Mouse (Mus musculus): ENCODE results near the gene Fbxo2. TPM values are rescaled to one million over a fixed set of nuclear protein-coding genes. Genes with fewer than 3 reads are reported as not detected.
"Not testable (repeated sequence)": the region's sequence is repeated elsewhere in the genome, so short reads cannot be mapped to it uniquely, and the experiment has no call there.

Gene Fbxo2
- 5.3 and 7.1 TPM in 2 replicates for polyA plus RNA-seq (2015; fragmentation: Nextera tagmentation; extraction: Ambion mirVana)

DNA sequence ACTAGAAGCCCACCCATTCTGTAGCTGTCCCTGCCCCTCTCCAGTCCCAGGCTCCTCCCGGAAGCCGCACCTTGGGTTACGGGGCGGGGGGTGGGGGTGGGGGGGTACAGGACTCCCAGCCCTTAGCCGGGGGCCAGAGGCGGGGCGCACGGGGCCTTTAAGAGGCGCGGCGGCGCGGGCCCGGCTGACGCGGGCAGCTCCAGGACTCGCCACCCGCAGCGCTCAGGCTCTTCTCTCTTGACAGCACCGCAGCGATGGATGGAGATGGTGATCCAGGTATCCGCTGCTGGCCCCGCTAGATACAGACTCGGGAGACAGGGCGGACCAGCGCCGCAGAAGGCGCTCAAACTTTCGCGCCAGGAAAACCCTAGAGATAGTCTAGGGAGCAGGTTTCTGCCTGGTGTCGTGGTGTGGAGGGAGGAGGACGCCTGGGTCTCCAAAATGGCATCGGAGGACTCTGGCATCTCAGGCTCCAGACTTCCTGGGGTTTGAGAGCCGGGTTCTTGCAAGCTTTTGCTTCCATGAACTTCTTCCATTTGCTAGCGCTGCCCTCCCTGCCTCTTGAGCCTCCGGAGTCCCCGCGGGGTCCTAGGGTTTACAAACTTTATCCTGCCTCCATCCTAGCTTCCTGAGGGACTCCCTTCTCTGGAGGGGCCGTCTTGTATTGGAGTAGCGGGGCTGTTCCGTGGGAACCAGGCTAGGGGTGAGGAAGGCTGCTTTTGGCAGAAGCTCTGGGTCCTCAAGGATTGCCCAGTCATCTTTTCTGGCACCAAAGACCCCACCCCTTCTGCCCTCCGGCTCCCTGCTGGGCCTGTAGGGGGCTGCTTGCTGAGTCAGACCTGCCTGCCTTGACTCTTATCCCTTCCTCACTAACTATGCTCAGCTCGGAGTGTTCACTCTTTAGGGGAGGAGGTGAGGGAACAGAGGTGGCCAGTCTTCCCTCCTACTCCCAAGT is at the start of gene Fbxo2, which contains the start of gene Fbxo44:
Fbxo2 (plus strand) TSS at position 186 of the 955 bp plus-strand sequence.
Fbxo44 (minus strand) TSS at position 47 of the 955 bp plus-strand sequence.
- Histone ChIP-seq H3K4me1 (replicated peaks) (peaks cover 59% of the 10 kb centered on the region), H3K9me3 (no peaks in the 10 kb centered on the region), H3K9ac (peak within 1 kb of the TSS; percentile 92), H3K4me2 (peak within 1 kb of the TSS; percentile 89), H3K4me3 (peak within 1 kb of the TSS; percentile 74), H3K27ac (peak within 1 kb of the TSS; percentile 94), H3K27me3 (peaks cover 55% of the 10 kb centered on the region), H3K36me3 (peaks cover 19% of the 10 kb centered on the region)
- ATAC-seq (ENCODE audit: low FRiP score): peak; percentile 18
- WGBS: 1% methylated on average over 40 of the region's 43 CpGs

DNA sequence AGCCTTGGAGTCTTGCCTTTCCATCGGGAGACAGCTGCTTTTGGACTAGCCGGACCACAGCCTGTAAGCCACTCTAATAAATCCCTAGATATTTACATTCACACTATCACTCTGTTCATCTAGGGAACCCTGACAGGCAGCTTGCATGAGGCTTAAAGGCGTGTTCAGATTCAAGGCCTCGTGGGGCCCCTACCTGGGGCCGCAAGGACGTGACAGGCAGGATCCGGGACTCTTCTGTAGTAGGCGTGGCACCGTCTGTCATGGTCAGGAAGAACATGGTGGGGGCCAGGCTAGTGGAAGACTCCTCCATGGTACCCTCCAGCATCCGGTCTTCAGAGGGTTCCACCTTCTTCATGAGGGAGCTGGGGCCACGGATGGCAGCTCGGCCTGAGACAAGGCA is 47.9 kb upstream of the Fbxo2 start:
- Histone ChIP-seq H3K27ac (no peak overlapping the region), H3K4me3 (no peak overlapping the region), H3K36me3 (peaks cover 62% of the 10 kb centered on the region), H3K4me2 (no peak overlapping the region), H3K9ac (no peak overlapping the region), H3K9me3 (0 out of 2 replicates have a peak, but pooled peaks cover 3% of the 10 kb centered on the region), H3K27me3 (no peaks in the 10 kb centered on the region), H3K4me1 (replicated peaks) (peaks cover 30% of the 10 kb centered on the region)
- WGBS: 87% methylated on average over 12 of the region's 12 CpGs
- no peak for ATAC-seq (ENCODE audit: low FRiP score)

DNA sequence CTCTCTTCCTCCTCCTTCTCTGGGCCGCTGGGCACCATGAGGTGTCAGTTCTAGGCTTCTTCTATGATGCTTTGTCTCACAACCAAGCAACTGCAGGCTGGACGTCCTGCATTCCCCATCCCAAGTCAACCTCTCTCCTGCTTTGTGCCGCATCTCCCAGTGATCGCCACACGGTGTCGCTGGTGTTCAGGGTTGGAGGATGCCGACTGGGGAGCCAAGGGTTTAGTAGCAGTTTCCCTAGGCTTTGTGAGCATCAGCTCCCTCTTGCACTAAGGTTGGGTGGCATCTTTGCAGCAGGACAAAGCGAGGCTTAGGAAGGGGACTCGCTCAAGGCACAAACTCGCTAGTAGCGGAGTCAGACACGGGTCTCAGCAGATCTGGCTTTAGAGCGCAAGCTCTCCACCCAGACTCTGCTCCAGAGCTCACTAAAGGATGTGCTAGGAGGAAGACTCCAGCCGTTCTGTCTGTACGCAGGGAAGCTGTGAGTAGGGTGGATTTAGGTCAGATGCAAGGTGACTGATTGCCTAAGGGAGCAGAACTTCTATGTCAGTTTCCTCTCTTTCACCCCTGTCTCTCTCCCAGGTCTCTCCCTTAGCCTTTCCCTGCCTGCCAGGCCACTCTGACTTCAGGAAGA is 45.5 kb upstream of the Fbxo2 start:
- H3K27me3 ChIP-seq: no peaks in the 10 kb centered on the region
- no peak overlapping the region for H3K4me3 ChIP-seq
- 5% methylated on average over 15 of the region's 15 CpGs for WGBS
- H3K4me2 ChIP-seq: peak overlapping the region; percentile 27; the same call in 1 of the 2 replicates
- H3K9me3 ChIP-seq: 0 out of 2 replicates have a peak, but pooled peaks cover 3% of the 10 kb centered on the region
- H3K36me3 ChIP-seq: peaks cover 39% of the 10 kb centered on the region
- peak overlapping the region; percentile 55 for H3K9ac ChIP-seq
- peak overlapping the region; percentile 83 for H3K27ac ChIP-seq
- ATAC-seq (ENCODE audit: low FRiP score): peak; percentile 72
- peaks cover 21% of the 10 kb centered on the region for H3K4me1 ChIP-seq (replicated peaks)

DNA sequence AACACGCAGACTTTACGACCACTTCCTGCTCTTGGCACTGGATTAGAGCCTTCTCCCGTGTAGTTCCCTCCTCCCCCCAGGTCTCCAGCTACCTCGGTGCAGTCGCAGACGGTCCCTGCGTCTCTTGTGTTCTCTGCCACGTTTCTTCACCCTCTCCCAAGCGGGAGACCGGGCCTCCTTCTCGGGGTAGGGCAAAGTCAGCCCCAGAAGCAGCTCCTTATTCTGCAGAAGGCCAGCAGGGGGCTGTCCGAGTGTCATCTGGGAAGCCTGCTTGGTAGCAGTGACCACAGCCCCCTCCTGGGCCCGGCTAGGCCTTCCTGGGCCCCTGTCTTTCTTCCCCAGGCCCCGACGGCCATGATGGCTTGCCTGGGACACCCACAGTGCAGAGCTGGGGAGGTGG is 45.0 kb upstream of the Fbxo2 start:
- Histone ChIP-seq H3K9me3 (0 out of 2 replicates have a peak, but pooled peaks cover 3% of the 10 kb centered on the region), H3K27me3 (no peaks in the 10 kb centered on the region), H3K4me1 (replicated peaks) (peaks cover 22% of the 10 kb centered on the region), H3K4me2 (0 out of 2 replicates have a peak overlapping the region, but pooled peaks have one; percentile 27), H3K36me3 (peaks cover 33% of the 10 kb centered on the region), H3K9ac (peak overlapping the region; percentile 55), H3K27ac (peak overlapping the region; percentile 83), H3K4me3 (no peak overlapping the region)
- peak; percentile 18; the same call in 1 of the 2 replicates for ATAC-seq (ENCODE audit: low FRiP score)
- WGBS: 7% methylated on average over 15 of the region's 15 CpGs

DNA sequence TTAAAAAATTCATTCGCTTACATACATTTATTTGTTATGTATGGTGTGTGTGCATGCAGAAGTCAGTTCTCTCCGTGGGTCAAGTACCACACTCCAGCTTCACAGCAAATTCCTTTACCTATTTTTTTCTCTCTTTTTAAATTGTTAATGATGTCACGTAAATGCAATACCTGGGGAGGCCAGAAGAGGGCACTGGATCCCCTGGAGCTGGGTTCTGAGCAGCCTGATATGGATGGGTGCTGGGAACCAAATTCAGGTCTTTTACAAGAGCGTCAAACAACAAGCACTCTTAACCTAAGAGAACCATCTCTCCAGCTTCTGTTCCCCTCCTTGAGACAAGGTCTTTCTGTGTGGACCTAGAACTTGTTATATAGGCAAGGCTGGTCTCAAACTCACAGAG is 43.8 kb upstream of the Fbxo2 start:
- Histone ChIP-seq H3K27ac (no peak overlapping the region), H3K4me3 (no peak overlapping the region), H3K4me2 (no peak overlapping the region), H3K4me1 (replicated peaks) (peaks cover 34% of the 10 kb centered on the region), H3K9ac (no peak overlapping the region), H3K27me3 (no peaks in the 10 kb centered on the region), H3K9me3 (0 out of 2 replicates have a peak, but pooled peaks cover 3% of the 10 kb centered on the region), H3K36me3 (peaks cover 27% of the 10 kb centered on the region)
- WGBS: 77% methylated on average over 4 of the region's 4 CpGs
- ATAC-seq (ENCODE audit: low FRiP score): no peak

DNA sequence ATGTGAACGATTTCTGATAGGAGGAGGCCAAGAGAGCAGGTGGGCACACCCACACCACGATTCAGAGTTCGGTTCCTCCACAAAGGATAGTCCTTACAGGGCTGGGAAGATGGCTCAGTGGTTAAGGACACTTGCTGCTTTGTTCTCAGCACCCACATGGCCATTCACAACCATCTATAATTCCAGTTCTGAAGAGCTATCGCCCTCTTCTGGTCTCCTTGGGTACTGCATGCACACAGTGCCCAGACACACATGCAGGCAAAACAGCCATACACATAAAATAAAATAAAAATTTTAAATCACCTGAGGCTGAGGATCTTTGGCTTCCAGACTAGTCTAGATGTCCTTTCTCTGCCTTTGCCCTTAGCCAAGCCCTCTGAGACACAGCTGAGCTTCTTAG is 43.0 kb upstream of the Fbxo2 start:
- no peak overlapping the region for H3K27ac ChIP-seq
- no peak for ATAC-seq (ENCODE audit: low FRiP score)
- no peaks in the 10 kb centered on the region for H3K27me3 ChIP-seq
- H3K36me3 ChIP-seq: peaks cover 21% of the 10 kb centered on the region
- no peak overlapping the region for H3K4me2 ChIP-seq
- 78% methylated on average over 4 of the region's 4 CpGs for WGBS
- H3K4me1 ChIP-seq (replicated peaks): peaks cover 42% of the 10 kb centered on the region
- H3K4me3 ChIP-seq: no peak overlapping the region
- no peak overlapping the region for H3K9ac ChIP-seq
- 0 out of 2 replicates have a peak, but pooled peaks cover 3% of the 10 kb centered on the region for H3K9me3 ChIP-seq

DNA sequence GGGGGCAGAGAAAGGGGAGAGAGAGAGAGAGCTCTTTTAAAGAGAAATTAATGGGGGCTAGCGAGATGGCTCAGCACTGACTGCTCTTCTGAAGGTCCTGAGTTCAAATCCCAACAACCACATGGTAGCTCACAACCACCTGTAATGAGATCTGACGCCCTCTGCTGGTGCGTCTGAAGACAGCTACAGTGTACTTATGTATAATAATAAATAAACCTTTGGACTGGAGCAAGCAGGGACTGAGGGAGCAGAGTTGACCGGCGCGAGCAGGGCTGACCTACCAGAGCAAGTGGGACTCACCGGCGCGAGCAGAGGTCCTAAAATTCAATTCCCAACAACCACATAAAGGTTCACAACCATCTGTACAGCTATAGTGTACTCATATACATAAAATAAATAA is 40.8 kb upstream of the Fbxo2 start:
- H3K4me3 ChIP-seq; H3K27ac ChIP-seq; H3K27me3 ChIP-seq; H3K9me3 ChIP-seq; H3K36me3 ChIP-seq; H3K9ac ChIP-seq; H3K4me2 ChIP-seq; ATAC-seq (ENCODE audit: low FRiP score): not testable (repeated sequence)
- peaks cover 62% of the 10 kb centered on the region for H3K4me1 ChIP-seq (replicated peaks)
- WGBS: 88% methylated on average over 9 of the region's 9 CpGs

DNA sequence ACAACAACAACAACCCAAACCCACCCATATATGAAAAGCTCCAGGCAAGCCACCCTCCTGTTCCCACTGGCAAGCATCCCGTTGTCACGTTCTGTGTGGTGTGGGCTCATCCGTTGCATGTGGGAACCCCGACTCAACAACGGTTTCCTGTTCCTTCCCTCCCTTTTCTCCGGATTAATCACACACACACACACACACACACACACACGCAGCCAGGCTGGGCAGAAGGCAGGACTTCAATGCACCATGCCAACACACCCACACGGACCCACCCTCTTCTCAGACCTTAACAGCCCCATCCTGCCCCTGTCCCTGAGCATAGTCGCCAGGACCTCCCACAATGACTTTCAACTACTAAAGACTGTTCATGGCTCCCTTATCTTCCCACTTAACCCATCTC is 39.9 kb upstream of the Fbxo2 start:
- Histone ChIP-seq H3K4me2 (no peak overlapping the region), H3K27me3 (no peaks in the 10 kb centered on the region), H3K9me3 (0 out of 2 replicates have a peak, but pooled peaks cover 3% of the 10 kb centered on the region), H3K4me1 (replicated peaks) (peaks cover 64% of the 10 kb centered on the region), H3K4me3 (no peak overlapping the region), H3K36me3 (peaks cover 3% of the 10 kb centered on the region), H3K27ac (peak overlapping the region; percentile 60), H3K9ac (no peak overlapping the region)
- WGBS: 80% methylated on average over 9 of the region's 9 CpGs
- ATAC-seq (ENCODE audit: low FRiP score): no peak

DNA sequence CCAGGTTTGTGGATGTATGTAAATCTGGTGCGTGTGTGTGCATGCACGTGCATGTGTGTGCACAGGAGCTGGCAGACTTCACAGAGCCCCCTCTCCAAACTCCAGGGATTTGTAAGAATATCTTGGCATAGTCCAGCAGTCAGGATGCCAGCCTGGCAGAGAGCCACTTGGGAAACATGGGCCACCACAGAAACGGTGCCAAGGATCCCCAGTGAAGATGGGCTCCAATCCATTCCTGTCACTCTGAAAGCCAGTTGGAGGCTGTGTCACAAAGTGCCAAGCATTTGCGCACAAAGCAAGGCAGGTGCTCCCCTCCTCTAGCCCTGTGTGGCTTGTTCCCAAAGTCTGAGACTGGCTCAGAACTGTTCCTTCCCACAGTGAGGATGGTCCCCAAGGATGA is 39.1 kb upstream of the Fbxo2 start:
- Histone ChIP-seq H3K27ac (peak overlapping the region; percentile 83), H3K9ac (no peak overlapping the region), H3K4me3 (no peak overlapping the region), H3K4me1 (replicated peaks) (peaks cover 69% of the 10 kb centered on the region), H3K9me3 (0 out of 2 replicates have a peak, but pooled peaks cover 3% of the 10 kb centered on the region), H3K4me2 (no peak overlapping the region), H3K36me3 (peaks cover 3% of the 10 kb centered on the region), H3K27me3 (no peaks in the 10 kb centered on the region)
- peak; percentile 48 for ATAC-seq (ENCODE audit: low FRiP score)
- 59% methylated on average over 4 of the region's 4 CpGs for WGBS

DNA sequence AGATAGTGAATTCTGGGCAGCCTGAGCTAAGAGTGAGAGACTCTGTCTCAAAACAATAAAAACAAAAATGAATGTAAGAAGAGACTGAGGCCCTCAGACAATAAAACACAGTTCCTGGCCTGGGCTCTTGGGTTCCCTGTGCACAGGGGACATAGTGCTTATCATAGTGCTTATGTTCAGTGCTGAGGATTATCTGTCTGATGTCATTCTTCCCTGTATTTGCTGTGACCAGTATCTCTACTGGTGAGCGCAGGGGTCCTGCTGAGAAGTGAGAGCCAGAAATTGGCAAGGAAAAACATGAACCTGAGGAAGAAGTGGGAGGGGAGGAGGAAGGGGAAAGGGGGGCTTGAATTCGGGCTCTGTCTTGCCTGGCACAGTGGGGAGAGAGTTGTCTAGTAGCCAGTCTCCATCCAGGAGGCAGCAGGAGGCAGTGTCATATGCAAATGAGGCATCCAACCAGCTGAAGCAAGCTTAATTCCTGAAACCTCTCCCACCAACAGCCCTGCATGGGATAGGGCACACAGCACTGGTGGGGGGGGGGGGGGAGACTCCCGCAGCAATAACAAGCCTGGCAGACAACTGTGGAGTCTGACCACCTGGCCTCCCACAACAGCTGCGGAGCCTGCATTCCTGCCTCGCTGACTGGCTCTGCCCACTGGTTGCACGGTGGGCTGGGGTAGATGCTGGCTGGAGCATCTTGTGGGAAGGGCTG is 38.3 kb upstream of the Fbxo2 start:
- Histone ChIP-seq H3K4me3 (no peak overlapping the region), H3K27ac (peak overlapping the region; percentile 83), H3K4me1 (replicated peaks) (peaks cover 77% of the 10 kb centered on the region), H3K9me3 (0 out of 2 replicates have a peak, but pooled peaks cover 3% of the 10 kb centered on the region), H3K4me2 (no peak overlapping the region), H3K36me3 (peaks cover 3% of the 10 kb centered on the region), H3K9ac (0 out of 2 replicates have a peak overlapping the region, but pooled peaks have one; percentile 19), H3K27me3 (no peaks in the 10 kb centered on the region)
- WGBS: 9% methylated on average over 6 of the region's 6 CpGs
- ATAC-seq (ENCODE audit: low FRiP score): peak; percentile 76

DNA sequence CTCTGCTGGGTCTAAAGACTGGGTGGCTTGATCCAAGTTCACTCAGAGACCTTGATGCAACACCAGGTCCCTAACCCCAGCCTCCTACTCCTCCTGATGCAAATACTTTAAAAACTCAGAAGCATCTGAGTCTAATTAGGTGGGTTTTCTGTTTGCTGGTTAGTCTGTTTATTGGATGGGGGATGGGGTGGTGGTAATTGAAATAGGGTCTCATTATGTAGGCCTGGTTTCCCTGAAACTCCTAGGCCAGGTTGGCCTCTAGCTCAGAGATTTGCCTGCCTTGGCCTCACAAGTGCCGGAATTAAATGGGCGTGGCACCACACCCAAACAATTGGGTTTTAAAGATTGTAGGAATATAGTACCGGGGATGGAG is 37.7 kb upstream of the Fbxo2 start:
- 67% methylated on average over 3 of the region's 3 CpGs for WGBS
- ATAC-seq (ENCODE audit: low FRiP score): no peak
- H3K27me3 ChIP-seq: no peaks in the 10 kb centered on the region
- no peaks in the 10 kb centered on the region for H3K9me3 ChIP-seq
- H3K9ac ChIP-seq: 0 out of 2 replicates have a peak overlapping the region, but pooled peaks have one; percentile 19
- peaks cover 82% of the 10 kb centered on the region for H3K4me1 ChIP-seq (replicated peaks)
- no peak overlapping the region for H3K4me3 ChIP-seq
- H3K4me2 ChIP-seq: no peak overlapping the region
- H3K36me3 ChIP-seq: peaks cover 4% of the 10 kb centered on the region; the same call in 1 of the 2 replicates
- peak overlapping the region; percentile 83 for H3K27ac ChIP-seq

All from hindbrain, embryonic 13.5 days (tissue).